Mouse (Mus musculus): ENCODE measurements around the gene Chst11.

The Chst11 gene

DNA sequence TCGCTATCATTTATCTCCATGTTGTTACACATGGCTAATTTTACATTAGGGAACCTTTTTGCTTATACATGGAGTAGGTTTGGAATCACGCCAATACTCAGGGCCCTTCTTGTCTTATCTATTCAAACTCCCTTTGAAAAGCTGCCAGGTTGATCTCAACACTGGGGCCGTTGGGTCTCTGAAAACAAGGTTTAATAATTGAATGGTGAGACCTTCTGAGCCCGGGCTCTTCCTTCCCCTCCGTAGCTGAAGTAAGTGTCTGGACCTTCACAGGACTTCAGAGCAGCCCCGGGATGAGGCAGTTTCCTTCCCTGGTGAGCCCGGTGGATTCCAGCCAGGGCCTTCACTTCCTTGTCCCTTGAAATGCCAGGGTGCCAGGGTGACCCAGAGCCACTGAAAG, 5.6 kb downstream of the Chst11 start:
- DNase-seq (ENCODE audit: low read depth, low spot score), result peak; percentile 16

DNA sequence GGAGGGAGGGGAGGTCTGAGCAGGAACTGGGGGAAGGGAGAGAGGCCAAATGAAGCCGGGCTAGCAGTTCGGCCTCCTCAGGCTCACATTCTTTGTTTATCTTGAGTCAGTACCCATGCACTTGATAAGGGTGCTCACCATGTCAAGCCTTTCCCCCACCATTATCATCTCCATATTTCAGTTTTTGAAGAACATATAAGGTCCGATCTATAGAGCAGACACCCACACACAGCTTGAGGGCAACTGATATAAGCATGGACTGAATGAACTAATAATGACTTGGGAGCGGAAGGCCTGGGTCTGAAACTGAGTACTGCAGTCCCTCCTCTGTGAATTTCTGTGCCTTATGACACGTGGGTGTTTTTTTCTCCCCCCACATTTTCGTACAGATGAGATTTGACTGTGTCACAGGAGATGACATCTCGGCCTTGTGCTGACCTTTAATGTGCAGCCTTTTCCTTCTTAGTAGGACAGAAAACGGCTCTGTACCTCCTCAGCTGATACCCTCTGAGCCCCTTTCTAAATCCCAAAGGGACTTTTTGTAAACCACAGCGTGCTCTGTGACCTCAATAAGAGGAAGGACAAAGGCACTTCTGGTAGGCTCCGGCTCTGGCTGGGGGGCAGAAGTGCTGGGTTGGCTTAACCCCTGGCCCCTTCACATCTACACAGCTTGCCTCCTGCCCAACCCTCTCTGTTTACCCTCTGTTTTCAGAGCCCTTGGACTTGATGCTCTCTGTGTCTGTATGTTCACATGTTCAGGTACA, 6.6 kb downstream of the Chst11 start:
- no peak for DNase-seq (ENCODE audit: low read depth, low spot score)

DNA sequence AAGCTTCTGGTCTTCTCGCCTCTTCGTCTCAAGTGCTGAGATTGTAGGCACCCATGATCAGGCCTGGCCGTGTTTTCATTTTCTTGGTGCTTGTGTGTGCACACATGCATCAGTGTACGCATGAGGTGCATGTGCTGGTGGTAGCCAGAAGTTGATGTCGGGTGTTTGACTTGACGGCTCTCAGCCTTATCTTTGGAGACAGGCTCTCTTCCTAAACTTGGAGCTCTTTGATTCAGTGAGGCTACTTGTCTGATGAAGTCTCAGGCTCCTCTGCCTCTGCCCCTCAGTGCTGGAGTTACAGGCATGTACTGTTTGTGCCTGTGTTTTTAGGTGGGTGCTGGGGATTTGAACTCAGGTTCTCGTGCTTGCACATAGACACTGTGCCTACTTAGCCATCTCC, 9.0 kb downstream of the Chst11 start:
- no peak for DNase-seq (ENCODE audit: low read depth, low spot score)

DNA sequence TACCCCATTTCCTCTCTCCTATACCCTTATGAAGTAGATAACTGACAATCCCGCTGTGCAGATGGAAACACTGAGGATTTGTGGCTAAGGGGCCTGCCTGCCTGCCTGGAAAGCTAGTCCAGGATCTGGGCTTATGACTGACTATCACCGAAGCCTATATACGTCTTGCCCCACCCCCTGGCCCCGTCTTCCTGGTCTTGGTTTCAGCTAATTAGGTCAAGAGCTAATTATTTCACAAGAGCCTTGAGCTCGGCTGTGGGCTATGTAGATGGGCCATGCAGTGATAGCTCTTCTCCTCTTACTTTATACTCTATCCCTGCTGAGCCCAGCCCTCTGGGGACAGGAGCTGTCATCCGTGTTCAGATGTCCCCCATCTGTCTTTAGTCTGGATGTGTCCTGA, 12.2 kb downstream of the Chst11 start:
- no peak for DNase-seq (ENCODE audit: low read depth, low spot score)

DNA sequence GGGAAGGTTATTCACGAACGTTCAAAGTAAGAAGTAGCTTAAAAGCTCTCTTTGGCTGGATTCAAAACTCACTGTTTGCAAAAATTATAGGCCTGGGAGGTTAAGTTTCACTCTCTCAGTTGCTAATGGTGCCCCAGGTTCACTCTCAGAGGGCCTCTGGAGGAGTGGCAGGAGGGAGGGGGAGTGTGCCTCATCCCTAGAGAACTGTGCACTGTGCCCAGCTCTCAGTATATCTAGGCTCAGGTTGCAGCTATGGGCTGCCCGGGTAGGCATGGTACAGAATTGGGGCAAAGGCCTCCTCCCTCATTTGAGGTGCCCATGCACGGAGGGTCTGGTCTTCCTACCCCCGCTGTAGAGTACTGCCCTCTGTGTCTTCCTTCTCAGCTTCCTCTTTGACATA, 14.9 kb downstream of the Chst11 start:
- DNase-seq (ENCODE audit: low read depth, low spot score), result no peak

DNA sequence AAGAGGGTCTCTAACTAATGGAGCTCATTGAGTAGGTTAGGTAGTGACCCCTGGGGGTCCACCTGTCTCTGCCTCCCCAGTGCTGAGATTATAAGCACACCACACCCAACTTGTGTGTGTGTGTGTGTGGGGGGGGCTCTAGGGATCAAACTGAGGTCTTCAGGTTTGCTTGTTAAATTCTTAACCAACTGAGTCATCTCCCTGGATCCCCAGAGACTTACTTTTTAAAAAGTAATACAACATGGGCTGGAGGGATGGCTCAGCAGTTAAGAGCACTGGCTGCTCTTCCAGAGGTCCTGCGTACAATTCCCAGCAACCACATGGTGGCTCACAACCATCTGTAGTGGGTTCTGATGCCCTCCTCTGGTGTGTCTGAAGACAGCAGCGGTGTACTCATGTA, 15.4 kb downstream of the Chst11 start:
- no peak for DNase-seq (ENCODE audit: low read depth, low spot score)

DNA sequence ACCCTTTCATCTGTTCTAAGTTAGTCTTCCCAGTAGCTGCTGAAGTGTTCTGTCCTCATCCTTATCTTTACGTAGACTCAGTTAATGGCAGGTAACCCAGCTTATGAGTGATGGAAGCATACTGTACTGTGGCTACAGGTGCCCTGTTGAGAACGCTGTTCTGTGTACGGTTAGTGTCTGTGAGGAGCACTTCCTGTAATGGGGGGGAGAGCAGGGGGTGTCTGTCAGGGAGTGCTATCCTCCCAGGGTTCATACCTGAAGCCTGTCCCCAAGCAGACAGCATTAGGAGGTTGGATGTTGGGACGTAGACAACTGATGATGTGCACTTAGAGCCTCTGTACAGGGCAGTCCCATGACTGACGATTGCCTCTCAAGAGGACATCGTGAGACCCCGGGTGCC, 18.6 kb downstream of the Chst11 start:
- no peak for DNase-seq (ENCODE audit: low read depth, low spot score)

DNA sequence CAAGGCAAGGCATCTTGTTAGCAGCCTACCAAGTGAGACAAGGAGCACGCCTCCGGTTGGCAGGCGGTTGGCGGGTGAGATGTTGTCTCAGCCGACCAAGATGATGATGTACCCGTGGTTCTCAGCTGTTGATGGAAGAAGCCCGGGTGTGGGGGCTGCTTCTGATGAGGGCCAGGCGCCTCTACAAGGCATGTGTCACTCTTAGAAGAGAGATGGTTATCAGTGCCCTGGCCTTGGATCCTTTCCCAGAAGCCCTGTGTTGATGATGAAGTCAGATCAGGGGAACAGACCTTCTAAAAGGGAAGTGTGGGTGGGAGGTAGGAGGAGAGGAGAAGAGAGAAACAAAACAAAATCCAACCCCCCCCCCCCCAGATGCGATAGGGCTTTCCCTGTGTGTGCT, 19.1 kb downstream of the Chst11 start:
- DNase-seq (ENCODE audit: low read depth, low spot score), result no peak

DNA sequence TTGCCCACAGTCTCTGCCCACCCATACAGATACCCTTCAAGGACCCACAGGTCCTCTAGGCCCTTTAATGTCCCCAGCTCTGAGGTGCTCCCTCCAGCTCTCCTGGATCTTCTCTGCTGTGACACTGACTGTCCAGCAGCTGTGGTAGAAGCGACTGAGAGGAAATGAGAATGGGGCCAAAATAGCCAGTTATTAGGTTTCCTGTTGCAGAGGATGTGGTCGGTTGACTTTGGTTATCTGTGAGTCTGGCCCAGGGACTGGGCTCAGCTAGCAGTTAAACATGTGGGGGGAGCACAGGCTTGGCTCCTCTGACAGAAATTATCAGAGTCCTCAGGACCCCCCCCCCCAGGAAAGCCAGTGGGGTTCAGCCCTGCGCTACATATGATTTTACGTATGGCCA, 19.7 kb downstream of the Chst11 start:
- DNase-seq (ENCODE audit: low read depth, low spot score), result no peak

DNA sequence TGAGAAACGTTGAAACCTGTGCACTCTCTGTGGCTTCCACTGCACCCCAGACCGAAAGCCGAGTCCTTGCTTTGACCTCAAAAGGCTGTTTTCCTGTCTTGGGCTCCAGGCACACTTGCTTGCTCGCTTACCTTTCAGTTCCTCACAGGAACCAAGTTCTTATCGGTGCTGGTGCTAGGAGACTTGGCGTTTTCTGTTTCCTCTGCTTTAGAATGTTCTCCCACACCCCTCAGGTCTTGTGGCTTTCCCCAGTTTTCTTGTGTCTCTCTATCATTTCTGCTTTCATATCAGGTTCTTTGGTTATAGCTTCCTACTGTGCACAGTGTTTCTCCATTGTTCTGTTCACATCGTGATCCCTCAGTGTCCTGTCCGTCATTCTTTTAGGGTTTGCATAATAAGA, 21.0 kb downstream of the Chst11 start:
- DNase-seq (ENCODE audit: low read depth, low spot score), result no peak

DNA sequence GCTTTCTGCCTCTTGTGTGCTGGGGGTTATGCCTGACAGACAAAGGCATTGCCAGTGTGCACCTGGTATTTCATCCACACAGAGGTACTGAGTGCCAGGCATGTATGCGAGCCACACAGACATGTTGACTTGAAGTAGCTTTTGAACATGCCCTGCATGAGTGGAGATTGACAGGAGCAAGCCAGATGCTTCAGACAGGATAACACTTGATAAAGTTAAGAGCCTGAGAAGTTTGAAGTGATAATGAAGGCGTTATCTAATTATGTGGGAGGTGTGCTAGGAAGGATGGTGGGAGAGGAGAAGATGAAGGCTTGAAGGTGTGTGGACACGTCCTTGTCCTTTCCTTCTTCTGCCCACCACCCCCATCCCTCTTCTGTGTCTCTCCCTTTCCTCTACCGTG, 28.7 kb downstream of the Chst11 start:
- DNase-seq (ENCODE audit: low read depth, low spot score), result no peak

DNA sequence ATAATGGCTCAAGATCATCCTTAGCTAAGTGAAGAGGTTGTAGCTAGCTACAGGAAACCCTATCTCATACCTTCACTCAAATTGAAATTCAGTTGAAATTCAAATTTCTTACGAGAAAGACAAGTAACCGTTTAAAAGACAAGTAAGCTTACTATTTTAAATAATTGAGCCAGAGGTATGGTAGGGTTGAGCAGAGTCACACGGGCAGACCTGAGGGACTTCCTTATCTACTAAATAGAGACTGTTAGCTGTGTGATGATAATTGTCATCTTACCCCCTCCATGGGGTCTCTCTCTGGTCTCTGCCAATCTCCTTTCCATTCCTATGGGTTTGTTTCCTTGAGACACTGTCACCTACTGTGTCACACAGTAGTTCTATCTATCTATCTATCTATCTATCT, 30.6 kb downstream of the Chst11 start:
- no peak for DNase-seq (ENCODE audit: low read depth, low spot score)

DNA sequence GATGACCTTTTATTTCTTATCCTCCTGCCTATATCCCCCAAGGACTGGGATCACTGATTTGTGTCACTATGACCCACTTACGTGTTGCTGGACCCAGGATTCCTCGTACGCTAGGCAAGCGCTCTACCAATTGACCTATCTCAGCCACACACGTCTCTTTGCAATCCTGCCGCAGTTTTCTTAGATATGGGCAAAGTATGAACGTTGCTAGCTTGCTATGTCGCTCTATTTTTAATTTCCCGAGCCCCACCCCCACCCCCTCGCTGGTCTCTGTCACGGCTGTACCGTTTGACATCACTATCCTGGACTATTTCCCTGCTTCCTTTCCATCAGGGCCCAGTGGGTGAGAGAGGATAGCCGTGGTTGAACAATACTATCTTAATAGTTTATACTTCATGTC, 31.5 kb downstream of the Chst11 start:
- no peak for DNase-seq (ENCODE audit: low read depth, low spot score)

DNA sequence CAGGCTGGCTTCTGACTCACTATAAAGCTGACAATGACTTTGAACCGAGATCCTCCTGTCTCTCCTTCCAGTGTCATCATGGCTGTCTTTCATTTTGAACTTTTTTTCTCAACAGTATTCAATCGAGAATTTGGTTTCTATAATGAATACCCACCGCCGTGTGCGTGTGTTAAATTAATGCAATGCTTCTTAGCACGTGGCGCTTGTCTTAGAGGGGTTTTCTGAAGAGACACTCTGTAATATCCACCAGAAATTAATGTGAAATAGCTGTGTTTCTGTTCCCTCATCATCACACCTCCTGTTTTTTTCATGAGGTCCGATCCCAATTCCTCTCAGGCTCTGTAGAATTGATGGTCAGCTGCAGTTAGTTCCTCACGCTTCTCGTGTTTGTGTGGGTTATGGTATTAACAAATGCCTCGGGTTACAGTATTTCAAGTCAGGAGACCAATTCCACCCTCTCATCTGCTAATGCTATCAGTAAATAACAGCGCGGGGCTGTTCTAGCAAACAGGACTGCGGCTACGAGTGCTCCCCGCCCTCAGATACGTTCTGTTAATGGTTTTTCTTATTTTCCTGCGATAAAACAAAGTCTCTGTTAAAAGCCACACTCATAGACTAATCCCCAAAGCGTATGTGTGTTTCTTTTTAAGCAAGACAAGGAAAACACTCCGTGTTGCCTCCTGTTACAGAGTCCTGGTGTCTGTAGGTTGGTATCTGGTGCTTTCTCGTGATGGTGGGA, 32.6 kb downstream of the Chst11 start:
- DNase-seq (ENCODE audit: low read depth, low spot score), result no peak

DNA sequence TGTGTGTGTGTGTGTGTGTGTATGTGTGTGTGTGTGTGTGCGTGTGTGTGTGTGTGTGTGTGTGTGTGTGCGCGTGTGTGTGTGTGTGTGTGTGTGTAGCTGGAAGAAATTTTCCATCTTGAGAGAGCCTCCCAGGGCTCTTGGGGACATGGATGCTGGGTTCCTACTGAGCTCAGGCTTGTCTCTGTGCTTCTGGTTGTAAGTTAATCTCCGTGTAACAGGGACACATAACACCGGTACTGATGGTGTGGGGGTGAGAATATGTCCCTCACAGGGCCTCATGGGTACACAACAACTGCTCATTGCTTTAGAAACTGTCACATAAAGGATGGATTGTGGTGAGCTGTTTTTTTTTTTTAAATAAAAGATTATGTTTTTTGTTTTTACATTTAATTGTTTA, 33.2 kb downstream of the Chst11 start:
- DNase-seq (ENCODE audit: low read depth, low spot score), result no peak

DNA sequence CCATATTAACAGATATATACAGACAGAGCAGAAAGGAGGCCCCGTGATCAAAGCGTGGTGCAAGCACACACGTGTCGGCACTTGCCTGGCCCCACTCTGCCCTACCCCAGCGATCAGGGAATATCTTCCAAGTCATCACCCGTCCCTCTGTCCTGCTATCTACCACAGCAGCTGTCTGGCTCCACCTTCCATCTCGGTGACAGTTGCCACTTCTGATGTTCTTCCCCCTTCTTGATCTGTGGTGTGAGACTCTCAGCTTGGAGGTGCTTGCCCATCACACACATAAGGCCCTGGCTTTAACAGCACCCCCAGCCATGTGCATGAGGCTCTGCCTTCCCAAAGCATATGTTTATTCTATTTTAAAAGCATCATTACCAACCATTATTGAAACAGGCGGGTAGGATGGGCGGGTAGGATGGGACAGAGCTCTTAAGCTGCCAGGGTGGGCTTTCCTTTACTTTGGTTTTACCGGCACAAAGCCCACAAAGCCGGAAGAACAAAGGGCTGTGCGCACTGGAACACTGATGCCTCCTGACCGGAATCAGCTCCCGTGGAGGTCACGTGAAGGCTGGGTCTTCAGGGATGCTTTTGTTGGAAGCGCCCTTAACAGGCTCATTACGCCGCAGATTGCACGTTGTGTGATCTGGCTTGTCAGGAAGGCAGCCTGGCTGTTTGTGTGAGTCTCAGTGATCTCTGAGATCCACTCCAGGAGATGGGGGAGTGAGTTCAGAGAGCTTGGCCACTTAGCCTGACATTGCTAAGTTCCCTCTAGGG, 34.4 kb downstream of the Chst11 start:
- DNase-seq (ENCODE audit: low read depth, low spot score), result no peak

DNA sequence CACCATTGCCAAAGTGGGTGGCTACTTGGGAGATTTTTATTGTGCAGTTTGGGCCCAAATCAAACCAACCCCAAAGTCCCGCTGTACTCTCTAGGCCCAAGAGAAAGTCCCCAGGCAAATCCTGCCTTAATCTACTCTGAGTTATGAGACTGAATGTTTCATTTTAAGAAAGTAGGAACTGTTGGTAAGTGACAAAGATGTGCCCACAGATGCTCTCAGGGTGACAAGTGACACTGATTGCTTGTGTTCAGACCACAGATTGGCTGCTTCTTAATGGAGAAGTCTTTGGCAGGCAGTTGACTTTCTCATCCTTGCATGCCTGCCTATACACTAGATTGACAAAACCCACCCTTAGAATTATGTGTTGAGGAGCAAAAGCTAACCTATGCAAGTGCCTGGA, 37.3 kb downstream of the Chst11 start:
- no peak for DNase-seq (ENCODE audit: low read depth, low spot score)

DNA sequence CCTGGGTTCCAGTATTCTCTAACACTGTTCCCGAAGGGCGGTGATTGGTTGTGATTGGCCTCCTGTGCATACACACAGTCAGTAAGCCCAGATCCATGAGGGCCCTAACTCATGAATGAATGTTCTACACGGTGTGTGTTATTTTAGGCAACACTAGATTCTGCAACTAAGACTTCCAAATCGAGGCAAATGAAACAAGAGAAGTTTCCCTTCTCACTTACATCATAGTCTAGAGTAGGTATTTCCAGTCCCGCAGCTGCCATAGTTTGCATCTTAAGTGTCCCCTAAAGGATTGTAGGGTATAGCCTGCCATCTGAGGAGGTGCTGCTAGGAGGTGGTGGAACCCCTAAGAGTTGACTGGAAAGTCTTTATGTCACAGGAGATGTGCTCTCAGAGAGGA, 40.9 kb downstream of the Chst11 start:
- DNase-seq (ENCODE audit: low read depth, low spot score), result no peak

DNA sequence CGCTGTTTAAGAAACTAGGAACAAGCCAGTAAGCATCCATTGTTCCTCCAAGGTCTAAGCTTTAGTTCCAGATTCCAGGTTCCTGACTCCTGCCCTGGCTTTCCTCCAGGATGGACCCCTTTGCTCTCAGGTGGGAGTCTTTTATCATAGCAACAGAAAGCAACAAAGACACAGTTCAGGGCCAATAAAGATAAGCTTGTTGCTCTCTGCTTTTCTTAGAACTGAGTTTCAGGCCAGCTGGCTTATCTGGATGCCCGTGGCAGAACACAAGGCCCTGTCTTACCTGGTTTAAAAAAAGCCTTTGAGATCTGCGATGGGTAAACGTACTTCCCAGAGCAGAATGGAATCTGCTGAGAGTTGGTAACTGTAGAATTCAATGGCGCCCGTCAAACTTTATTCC, 42.4 kb downstream of the Chst11 start:
- no peak for DNase-seq (ENCODE audit: low read depth, low spot score)

DNA sequence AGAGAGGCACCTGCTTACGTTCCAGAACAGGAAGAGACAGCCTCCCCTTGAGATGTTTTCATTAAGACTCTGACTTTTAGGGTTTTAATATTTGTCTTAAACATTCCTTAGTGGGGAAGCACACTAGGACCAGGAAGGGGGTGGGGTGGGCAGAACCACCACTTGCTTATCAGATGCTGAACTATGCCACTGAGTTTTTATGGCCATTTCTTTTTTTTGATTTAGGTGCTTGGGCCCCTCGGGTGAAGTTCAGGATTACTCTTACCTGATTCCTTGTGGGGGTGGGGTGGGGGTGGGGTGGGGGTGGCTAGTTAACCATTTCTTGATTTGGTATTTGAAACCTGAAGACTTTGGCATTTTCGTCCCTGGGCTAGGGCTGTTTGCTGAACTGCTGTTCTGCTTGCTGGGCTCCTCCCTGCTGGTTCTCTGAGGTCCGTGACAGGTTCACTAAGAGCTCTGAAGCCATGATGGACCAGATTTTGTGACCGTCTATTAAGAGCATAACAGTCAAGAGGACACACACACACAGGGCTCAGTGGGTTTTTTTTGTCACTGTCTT, 44.9 kb downstream of the Chst11 start:
- DNase-seq (ENCODE audit: low read depth, low spot score), result no peak

DNA sequence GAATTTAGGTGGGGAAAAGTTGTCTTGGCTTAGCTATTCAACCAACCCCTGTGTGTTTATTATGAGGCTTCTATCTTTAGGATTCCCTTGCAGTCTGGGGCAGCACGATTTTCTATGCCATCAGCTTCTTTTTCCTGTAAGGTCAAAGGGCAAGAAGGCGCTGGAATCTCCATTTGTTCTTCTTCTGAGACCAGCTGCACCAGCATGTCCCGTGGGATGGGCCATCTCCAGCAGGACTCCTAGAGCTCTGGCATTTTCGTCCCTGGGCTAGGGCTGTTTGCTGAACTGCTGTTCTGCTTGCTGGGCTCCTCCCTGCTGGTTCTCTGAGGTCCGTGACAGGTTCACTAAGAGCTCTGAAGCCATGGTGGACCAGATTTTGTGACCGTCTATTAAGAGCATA, 45.6 kb downstream of the Chst11 start:
- no peak for DNase-seq (ENCODE audit: low read depth, low spot score)

DNA sequence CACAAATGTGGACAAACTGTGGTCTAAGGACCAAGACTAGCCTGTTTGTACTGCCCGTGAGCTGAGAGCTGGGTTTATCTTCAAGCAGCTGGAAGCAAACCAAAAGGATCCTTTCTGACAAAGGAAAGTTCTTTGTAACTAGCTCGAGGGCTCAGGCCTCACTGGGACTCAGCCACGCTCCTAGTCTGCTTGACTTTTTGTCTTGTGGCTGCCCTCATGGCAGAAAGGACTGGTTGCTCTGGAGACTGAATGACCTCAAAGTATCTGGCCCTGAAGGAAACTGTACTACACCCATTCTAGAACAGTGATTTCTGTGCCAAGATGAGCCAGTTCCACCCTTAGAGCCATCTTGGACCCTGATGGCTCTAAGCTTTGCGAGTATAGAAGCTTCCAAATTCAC, 46.3 kb downstream of the Chst11 start:
- DNase-seq (ENCODE audit: low read depth, low spot score), result no peak
